Mouse (Mus musculus) inflammation-experienced regulatory T-cells, adult 16 weeks (primary cell): ENCODE results near the gene Spry2. TPM values are rescaled to one million over a fixed set of nuclear protein-coding genes. Genes with fewer than 3 reads are reported as not detected.

Experiments used
- polyA plus RNA-seq: library from polyadenylated mRNA; unstranded; fragments of 100-300 nt; shearing (Covaris generic); gene quantifications from one replicate; pipeline ENCODE4 v1.2.1, GENCODE M21; 2017

The Spry2 gene
- polyA plus RNA-seq: not detected

DNA sequence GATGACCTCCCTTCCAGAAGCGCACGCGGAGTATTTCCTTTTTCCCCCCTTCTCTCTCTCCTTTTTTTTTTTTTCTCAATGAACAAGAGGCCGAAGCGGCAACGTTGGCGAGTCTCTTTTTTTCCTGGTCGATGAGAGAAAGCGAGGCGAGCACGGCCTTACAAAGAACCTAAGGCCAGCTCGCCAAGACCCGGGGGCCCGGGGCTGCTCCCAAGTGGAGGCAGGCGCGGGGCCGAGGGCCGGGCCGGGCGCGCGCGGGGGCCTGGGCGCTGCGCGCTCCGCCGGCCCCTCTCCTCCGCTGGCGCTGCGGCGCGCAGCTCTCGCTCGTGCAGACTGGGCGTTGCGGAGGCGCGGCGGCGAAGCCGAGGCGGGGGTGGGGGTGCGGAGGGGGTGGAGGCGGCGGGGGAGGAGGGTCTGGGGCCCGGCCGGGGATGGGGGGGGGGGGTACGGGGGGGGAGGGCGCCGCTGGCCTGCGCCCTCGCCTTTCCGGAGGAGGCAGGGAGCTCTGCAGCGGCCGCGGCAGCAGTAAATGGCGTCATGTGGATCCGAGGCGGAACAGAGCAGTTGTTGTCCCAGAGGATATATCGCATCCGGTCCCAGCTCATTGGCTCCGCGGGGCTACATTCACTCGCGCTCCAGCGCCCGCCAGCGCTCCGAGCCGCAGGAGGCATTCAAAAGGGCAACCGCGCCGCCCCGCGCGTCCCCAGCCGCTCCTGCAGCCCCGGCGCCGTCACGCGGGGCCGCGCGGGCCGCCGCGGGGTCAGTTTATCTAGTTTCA, at the start of gene Spry2:
Gene Spry2 (minus strand): TSS at position 29 of the 778 bp plus-strand sequence.

Other genes with a start within 250 kb of the Spry2 start
- not detected for gene Trim52, start 209.4 kb upstream of the Spry2 start, polyA plus RNA-seq